ENCODE assay signal across 8 mouse cellular contexts in the genomic region with DNA sequence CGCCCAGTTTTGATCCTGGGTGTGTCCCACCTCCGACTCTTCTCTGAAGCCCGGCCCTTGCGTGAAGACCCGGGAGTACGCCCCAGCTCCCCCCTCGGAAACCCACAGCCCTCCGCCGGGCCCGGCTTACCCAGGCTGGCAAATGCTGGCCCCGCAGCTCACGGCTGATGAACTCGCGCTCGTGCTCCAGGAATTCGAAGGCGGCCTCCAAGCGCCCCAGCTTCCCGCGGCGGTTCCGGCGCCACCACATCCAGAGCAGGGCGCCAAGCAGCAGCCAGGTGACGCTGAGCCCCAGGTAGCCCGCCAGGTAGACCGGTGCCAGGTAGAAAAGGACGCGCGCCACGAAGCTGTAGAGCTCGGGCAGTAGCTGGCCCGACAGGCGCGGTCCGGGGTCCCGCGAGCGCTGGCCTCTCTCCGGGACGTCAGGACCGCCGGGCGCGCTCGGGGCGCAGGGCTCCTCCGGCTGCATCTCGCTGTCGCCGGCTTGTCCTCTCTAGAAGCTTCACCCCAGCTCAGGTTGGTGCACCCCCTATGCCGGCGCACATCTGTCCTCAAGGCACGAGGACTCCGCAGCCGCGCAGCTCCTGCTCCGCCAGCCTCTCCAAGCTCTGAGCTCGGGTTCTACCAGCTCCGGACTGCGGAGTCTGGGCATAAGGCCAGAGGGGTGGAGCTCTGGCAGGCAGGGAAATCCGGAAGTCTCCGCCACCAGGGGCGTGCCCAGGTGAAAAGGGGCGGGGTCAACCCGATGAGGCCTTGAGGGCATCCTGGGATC. TPM values are rescaled to one million over a fixed set of nuclear protein-coding genes. Genes with fewer than 3 reads are reported as not detected.
DNase-seq lines count a peak whose midpoint lies in the region; ATAC-seq and TF ChIP-seq lines count a peak whose summit lies in the region.

Gene Esyt3, minus strand, starts transcription at position 637 of the 772 bp plus-strand sequence.

- H3K4me1 ChIP-seq in brown adipose tissue, adult 24 weeks (ENCODE audit: control insufficient read depth, insufficient read depth, insufficient read length, low read length): peaks cover 5% of the 10 kb centered on the region; the same call in 1 of the 2 replicates
- no peaks in the 10 kb centered on the region for H3K4me1 ChIP-seq in liver, postnatal 0 days (ENCODE audit: insufficient read depth)
- H3K4me1 ChIP-seq in neural tube, embryonic 13.5 days (replicated peaks): peaks cover 17% of the 10 kb centered on the region

- ATAC-seq in liver, postnatal 0 days: peak; percentile 62; the same call in 1 of the 2 replicates
- peak; percentile 64 for ATAC-seq in neural tube, embryonic 13.5 days (ENCODE audit: low read depth)

- H3K4me3 ChIP-seq in brown adipose tissue, adult 24 weeks (ENCODE audit: insufficient read depth, low read depth, low read length): peak within 1 kb of the TSS; percentile 38
- H3K4me3 ChIP-seq in liver, postnatal 0 days (ENCODE audit: low read depth, low read length): peak within 1 kb of the TSS; percentile 37
- peak within 1 kb of the TSS; percentile 45 for H3K4me3 ChIP-seq in neural tube, embryonic 13.5 days

- no peak for TF ChIP-seq CTCF in liver, postnatal 0 days (IDR thresholded peaks at IDR 0.05; ENCODE audit: low read depth)

- no peaks in the 10 kb centered on the region for H3K36me3 ChIP-seq in liver, postnatal 0 days (replicated peaks; ENCODE audit: insufficient read depth, low read length)
- H3K36me3 ChIP-seq in neural tube, embryonic 13.5 days: no peaks in the 10 kb centered on the region

- peak; percentile 8 for DNase-seq in gastrocnemius, adult 18-20 months (ENCODE audit: low spot score)
- DNase-seq in gastrocnemius, adult 8-10 months (ENCODE audit: low spot score in 2 of 2): no peak
- DNase-seq in gonadal fat pad, adult 2 months (ENCODE audit: low read depth): no peak
- DNase-seq in kidney, adult 8-10 months: peak; percentile 43 to 62
- DNase-seq in liver, postnatal 0 days: peak; percentile 63
- no peak for DNase-seq in natural killer cell, adult 2 months (ENCODE audit: low spot score in 2 of 2)

- H3K4me2 ChIP-seq in liver, postnatal 0 days (ENCODE audit: low read depth, low read length): peak within 1 kb of the TSS; percentile 70
- H3K4me2 ChIP-seq in neural tube, embryonic 13.5 days: peak within 1 kb of the TSS; percentile 93

- TF ChIP-seq EP300 in liver, postnatal 0 days (IDR thresholded peaks at IDR 0.05; ENCODE audit: low read depth): no peak

- H3K9ac ChIP-seq in liver, postnatal 0 days (replicated peaks): no peak within 1 kb of the TSS; the same call in 1 of the 2 replicates
- H3K9ac ChIP-seq in neural tube, embryonic 13.5 days: peak within 1 kb of the TSS; percentile 61

- H3K9me3 ChIP-seq in liver, postnatal 0 days (ENCODE audit: low read length): no peaks in the 10 kb centered on the region
- no peaks in the 10 kb centered on the region for H3K9me3 ChIP-seq in neural tube, embryonic 13.5 days

- peaks cover 44% of the 10 kb centered on the region for H3K27me3 ChIP-seq in liver, postnatal 0 days (ENCODE audit: insufficient read depth, low read length)
- H3K27me3 ChIP-seq in neural tube, embryonic 13.5 days: peaks cover 69% of the 10 kb centered on the region

- WGBS in liver, postnatal 0 days (ENCODE audit: insufficient replicate concordance): under 1% methylated on average over 66 of the region's 66 CpGs
- under 1% methylated on average over 66 of the region's 66 CpGs for WGBS in neural tube, embryonic 13.5 days

- H3K27ac ChIP-seq in brown adipose tissue, adult 24 weeks (replicated peaks; ENCODE audit: low read depth, low read length): no peak within 1 kb of the TSS
- no peak within 1 kb of the TSS for H3K27ac ChIP-seq in liver, postnatal 0 days (ENCODE audit: low read depth)
- no peak within 1 kb of the TSS for H3K27ac ChIP-seq in neural tube, embryonic 13.5 days (replicated peaks)

RNA-seq across cellular contexts. Expression of gene Esyt3, which starts in this region (rescaled TPM):
- not detected for total RNA-seq in gastrocnemius, adult 18-20 months (2021)
- total RNA-seq in gastrocnemius, adult 8-10 months (2022): not detected
- 0.83 TPM in 1 of 2 replicates, not detected in the other for polyA plus RNA-seq in brown adipose tissue, adult 24 weeks (2012; ENCODE audit: insufficient read depth, insufficient read length, missing spikeins)
- 12.7 and 17.7 TPM in 2 replicates for polyA plus RNA-seq in gonadal fat pad, adult 2 months (2012; rRNA removed)
- polyA plus RNA-seq in liver, postnatal 0 days (2015; fragmentation: Nextera tagmentation; extraction: Ambion mirVana): 0.06 and 0.13 TPM in 2 replicates
- 0.43 and 0.48 TPM in 2 replicates for polyA plus RNA-seq in neural tube, embryonic 13.5 days (2015; fragmentation: Nextera tagmentation; extraction: Ambion mirVana)

Comparison
In these comparisons a context has a peak if more than half of its experiments do, and no peak if none do; other contexts are left out.
1. Peak in DNase-seq in gastrocnemius, adult 18-20 months; RNA of the gene not detected or under 1 TPM.
2. Peak in DNase-seq, ATAC-seq, H3K4me3 ChIP-seq and H3K4me2 ChIP-seq in liver, postnatal 0 days; RNA of the gene not detected or under 1 TPM.
3. Peak in ATAC-seq, H3K4me3 ChIP-seq, H3K9ac ChIP-seq and H3K4me2 ChIP-seq in neural tube, embryonic 13.5 days; RNA of the gene not detected or under 1 TPM.
4. DNase-seq: peak in kidney, adult 8-10 months (2 of 2); none in gastrocnemius, adult 8-10 months (0 of 2), gonadal fat pad, adult 2 months (single experiment) and natural killer cell, adult 2 months (0 of 2).
5. Peak in every context shown above with its lines, with median percentiles within 50 percentile points of each other: H3K4me3 ChIP-seq.